ENCODE assay signal across 12 mouse cellular contexts in the genomic region with DNA sequence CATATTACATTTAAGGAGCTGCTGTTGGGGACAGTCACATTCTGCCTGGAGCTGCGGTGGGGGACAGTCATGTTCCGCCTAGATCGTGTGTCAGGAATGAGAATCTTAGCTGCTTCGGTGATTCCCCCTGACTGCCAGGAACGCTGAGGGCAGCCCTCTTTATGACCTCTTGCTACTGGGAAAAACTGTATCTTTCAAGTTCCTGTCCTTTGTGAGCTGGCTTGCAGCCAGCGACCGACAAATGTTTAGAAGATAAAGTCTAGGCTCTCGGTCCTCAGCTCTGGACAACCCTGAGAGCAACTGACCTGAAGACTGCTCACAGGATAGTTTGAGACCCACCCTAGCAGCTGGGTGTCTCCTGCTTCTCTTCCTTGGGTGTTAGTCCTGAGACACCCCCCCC. TPM values are rescaled to one million over a fixed set of nuclear protein-coding genes. Genes with fewer than 3 reads are reported as not detected.
DNase-seq lines count a peak whose midpoint lies in the region; ATAC-seq and TF ChIP-seq lines count a peak whose summit lies in the region.
"Had no signal": no experiment of that assay in that cellular context is flagged by ENCODE, and none has a peak within 500 bp of the region (broad histone marks: within the 10 kb centered on the region; RNA-seq: fewer than 3 reads in every experiment).

No protein-coding gene starts in this region.

- ATAC-seq in heart, embryonic 11.5 days (replicated peaks; ENCODE audit: insufficient number of reproducible peaks, low FRiP score, low TSS enrichment), result no peak
- ATAC-seq in embryonic facial prominence, embryonic 14.5 days (ENCODE audit: low read depth), result no peak
- ATAC-seq in forebrain, embryonic 16.5 days, result no peak
- ATAC-seq: CD4-positive, CD25-positive, alpha-beta regulatory T cell, adult 4 months had no signal

- no peak overlapping the region for H3K9ac ChIP-seq in heart, embryonic 11.5 days (ENCODE audit: low read depth, low read length)
- no peak overlapping the region for H3K9ac ChIP-seq in embryonic facial prominence, embryonic 14.5 days (ENCODE audit: low read depth, low read length)
- no peak overlapping the region for H3K9ac ChIP-seq in forebrain, embryonic 16.5 days (replicated peaks; ENCODE audit: low read depth, low read length)
- H3K9ac ChIP-seq: embryonic facial prominence, embryonic 12.5 days had no signal

- WGBS in heart, embryonic 11.5 days (ENCODE audit: insufficient replicate concordance), result 7% methylated on average over 8 of the region's 8 CpGs
- 19% methylated on average over 8 of the region's 8 CpGs for WGBS in embryonic facial prominence, embryonic 14.5 days
- 50% methylated on average over 8 of the region's 8 CpGs for WGBS in forebrain, embryonic 16.5 days

- no peak for DNase-seq in heart, postnatal 25 days (ENCODE audit: low spot score)
- DNase-seq in lung, postnatal 10 days, result peak; percentile 11
- DNase-seq in lung, postnatal 25 days (ENCODE audit: low spot score), result no peak
- peak; percentile 11 for DNase-seq in embryonic facial prominence, embryonic 14.5 days (ENCODE audit: low spot score)
- no peak for DNase-seq in layer of hippocampus, postnatal 36 days

- H3K4me3 ChIP-seq in heart, embryonic 11.5 days (ENCODE audit: low read depth, low read length), result no peak overlapping the region
- no peak overlapping the region for H3K4me3 ChIP-seq in embryonic facial prominence, embryonic 14.5 days (ENCODE audit: low read depth, low read length)
- no peak overlapping the region for H3K4me3 ChIP-seq in myocyte
- H3K4me3 ChIP-seq in forebrain, embryonic 16.5 days (replicated peaks; ENCODE audit: low read length), result no peak overlapping the region
- H3K4me3 ChIP-seq: embryonic facial prominence, embryonic 12.5 days; megakaryocyte, embryonic 14.5 days had no signal

- peaks cover 4% of the 10 kb centered on the region; the same call in 1 of the 2 replicates for H3K4me1 ChIP-seq in heart, embryonic 11.5 days (ENCODE audit: control insufficient read depth, insufficient read depth, low read length)
- H3K4me1 ChIP-seq in embryonic facial prominence, embryonic 14.5 days (ENCODE audit: control insufficient read depth, insufficient read depth, low read length), result no peaks in the 10 kb centered on the region
- no peaks in the 10 kb centered on the region for H3K4me1 ChIP-seq in forebrain, embryonic 16.5 days (replicated peaks; ENCODE audit: control insufficient read depth, insufficient read depth, low read length)

- TF ChIP-seq POLR2A in myocyte (IDR thresholded peaks at IDR 0.05; ENCODE audit: insufficient read length, low read depth), result no peak

- H3K4me2 ChIP-seq in heart, embryonic 11.5 days, result peak overlapping the region; percentile 42
- H3K4me2 ChIP-seq in embryonic facial prominence, embryonic 14.5 days (ENCODE audit: low read depth, low read length), result no peak overlapping the region
- H3K4me2 ChIP-seq in myocyte (ENCODE audit: low read depth), result peak overlapping the region; percentile 27
- no peak overlapping the region for H3K4me2 ChIP-seq in forebrain, embryonic 16.5 days (ENCODE audit: low read length)
- H3K4me2 ChIP-seq: embryonic facial prominence, embryonic 12.5 days had no signal

- no peaks in the 10 kb centered on the region for H3K9me3 ChIP-seq in heart, embryonic 11.5 days (replicated peaks; ENCODE audit: control insufficient read depth, low read length)
- H3K9me3 ChIP-seq in embryonic facial prominence, embryonic 14.5 days (ENCODE audit: control insufficient read depth, low read length), result 0 out of 2 replicates have a peak, but pooled peaks cover 3% of the 10 kb centered on the region
- 0 out of 2 replicates have a peak, but pooled peaks cover 2% of the 10 kb centered on the region for H3K9me3 ChIP-seq in forebrain, embryonic 16.5 days (ENCODE audit: control insufficient read depth, low read length)

- H3ac ChIP-seq in myocyte (ENCODE audit: control insufficient read depth, insufficient read length), result no peak overlapping the region

- no peaks in the 10 kb centered on the region for H3K27me3 ChIP-seq in heart, embryonic 11.5 days (ENCODE audit: control insufficient read depth, insufficient read depth, low read length)
- H3K27me3 ChIP-seq in embryonic facial prominence, embryonic 14.5 days (replicated peaks; ENCODE audit: control insufficient read depth, insufficient read depth, low read length), result no peaks in the 10 kb centered on the region
- H3K27me3 ChIP-seq in myocyte (ENCODE audit: control insufficient read depth, insufficient read depth, insufficient read length), result no peaks in the 10 kb centered on the region
- H3K27me3 ChIP-seq in forebrain, embryonic 16.5 days (replicated peaks; ENCODE audit: control insufficient read depth, insufficient read depth, low read length), result no peaks in the 10 kb centered on the region
- H3K27me3 ChIP-seq: embryonic facial prominence, embryonic 12.5 days had no signal

- H3K36me3 ChIP-seq in heart, embryonic 11.5 days (ENCODE audit: control insufficient read depth, insufficient read depth, low read length), result no peaks in the 10 kb centered on the region
- H3K36me3 ChIP-seq in embryonic facial prominence, embryonic 14.5 days (ENCODE audit: control insufficient read depth, insufficient read depth, low read length), result no peaks in the 10 kb centered on the region
- H3K36me3 ChIP-seq in myocyte (ENCODE audit: control insufficient read depth, insufficient read depth), result no peaks in the 10 kb centered on the region
- no peaks in the 10 kb centered on the region for H3K36me3 ChIP-seq in forebrain, embryonic 16.5 days (ENCODE audit: control insufficient read depth, insufficient read depth)
- H3K36me3 ChIP-seq: embryonic facial prominence, embryonic 12.5 days had no signal

- no peaks in the 10 kb centered on the region for H3K79me2 ChIP-seq in myocyte (ENCODE audit: control insufficient read depth, insufficient read depth)

- intact Hi-C loops in heart, postnatal 25 days (cut with DNase I), result no loop called here

- H3K27ac ChIP-seq in heart, embryonic 11.5 days (ENCODE audit: low read depth, low read length), result no peak overlapping the region
- no peak overlapping the region for H3K27ac ChIP-seq in embryonic facial prominence, embryonic 14.5 days (replicated peaks; ENCODE audit: low read depth, low read length)
- no peak overlapping the region for H3K27ac ChIP-seq in forebrain, embryonic 16.5 days (ENCODE audit: low read length)
- H3K27ac ChIP-seq: embryonic facial prominence, embryonic 12.5 days had no signal

TF ChIP-seq in myocyte, 11 proteins besides CTCF, POLR2A, EP300 and RAD21:
- TF ChIP-seq REST (IDR thresholded peaks at IDR 0.05; ENCODE audit: insufficient read depth, insufficient read length), result no peak
- TF ChIP-seq MYOG (IDR thresholded peaks at IDR 0.05; ENCODE audit: control insufficient read depth in 1 of 3, insufficient read depth in 1 of 3, insufficient read length in 2 of 3, low read depth in 2 of 3), result no peak
- TF ChIP-seq E2F4 (IDR thresholded peaks at IDR 0.05; ENCODE audit: insufficient read depth), result no peak
- no peak for TF ChIP-seq CEBPB (IDR thresholded peaks at IDR 0.05; ENCODE audit: insufficient read depth, poor library complexity, severe bottlenecking)
- TF ChIP-seq POLR2AphosphoS2 (IDR thresholded peaks at IDR 0.05; ENCODE audit: insufficient read length, low read depth), result no peak
- no peak for TF ChIP-seq MAX (IDR thresholded peaks at IDR 0.05; ENCODE audit: low read depth)
- no peak for TF ChIP-seq USF1 (IDR thresholded peaks at IDR 0.05; ENCODE audit: low read depth)
- no peak for TF ChIP-seq MYOD1 (IDR thresholded peaks at IDR 0.05; ENCODE audit: control insufficient read depth in 1 of 3, insufficient read length in 2 of 3, low read depth in 2 of 3)
- no peak for TF ChIP-seq TCF3 (IDR thresholded peaks at IDR 0.05; ENCODE audit: insufficient read length, low read depth)
- no peak for TF ChIP-seq TCF12 (IDR thresholded peaks at IDR 0.05; ENCODE audit: insufficient read depth, poor library complexity, severe bottlenecking)
- TF ChIP-seq SRF (IDR thresholded peaks at IDR 0.05; ENCODE audit: control insufficient read depth, insufficient read length, low read depth), result no peak

RNA-seq across cellular contexts. Expression of a gene that starts 5.6 kb away (rescaled TPM):
- not detected in 2 replicates for polyA plus RNA-seq in heart, embryonic 11.5 days (2014; fragmentation: Nextera tagmentation; extraction: Ambion mirVana)
- not detected for total RNA-seq in heart, postnatal 25 days (2021)
- polyA plus RNA-seq in embryonic facial prominence, embryonic 14.5 days (2014; fragmentation: Nextera tagmentation; extraction: Ambion mirVana), result not detected in 2 replicates
- not detected for polyA plus RNA-seq in myocyte (2012; fragmentation: generic; extraction: Trizol)
- not detected in 2 replicates for polyA plus RNA-seq in forebrain, embryonic 16.5 days (2015; fragmentation: Nextera tagmentation; extraction: Ambion mirVana)
- not detected for total RNA-seq in layer of hippocampus, postnatal 36 days (2021)
- polyA plus RNA-seq: CD4-positive, CD25-positive, alpha-beta regulatory T cell, adult 4 months; embryonic facial prominence, embryonic 12.5 days; gonadal fat pad, adult 2 months had no signal

RNA-seq across cellular contexts. Expression of a gene that starts 37.3 kb away (rescaled TPM):
- not detected in 2 replicates for polyA plus RNA-seq in heart, embryonic 11.5 days (2014; fragmentation: Nextera tagmentation; extraction: Ambion mirVana)
- not detected for total RNA-seq in heart, postnatal 25 days (2021)
- polyA plus RNA-seq in embryonic facial prominence, embryonic 14.5 days (2014; fragmentation: Nextera tagmentation; extraction: Ambion mirVana), result not detected in 2 replicates
- not detected for polyA plus RNA-seq in myocyte (2012; fragmentation: generic; extraction: Trizol)
- polyA plus RNA-seq in forebrain, embryonic 16.5 days (2015; fragmentation: Nextera tagmentation; extraction: Ambion mirVana), result not detected in 2 replicates
- total RNA-seq in layer of hippocampus, postnatal 36 days (2021), result not detected
- polyA plus RNA-seq: CD4-positive, CD25-positive, alpha-beta regulatory T cell, adult 4 months; embryonic facial prominence, embryonic 12.5 days; gonadal fat pad, adult 2 months had no signal

Comparison
In these comparisons a context has a peak if more than half of its experiments do, and no peak if none do; other contexts are left out.
1. DNase-seq: peak in lung, postnatal 10 days (single experiment) and embryonic facial prominence, embryonic 14.5 days (single experiment); none in heart, postnatal 25 days (single experiment), lung, postnatal 25 days (single experiment) and layer of hippocampus, postnatal 36 days (0 of 2).
2. H3K4me2 ChIP-seq: peak in heart, embryonic 11.5 days (single experiment) and myocyte (single experiment); none in embryonic facial prominence, embryonic 14.5 days (single experiment) and forebrain, embryonic 16.5 days (single experiment).